Mouse (Mus musculus): ENCODE measurements at regions not wholly inside any gene's neighbourhood (a gene's known extent, or its start where the extent isn't known, plus 50 kb on each side); places are given as distances from the start of the nearest gene placed in this dataset.
A peak's percentile ranks its signal among the peaks of the same experiment; 100 is the strongest.
"Not testable (repeated sequence)": the region's sequence is repeated elsewhere in the genome, so short reads cannot be mapped to it uniquely, and the experiment has no call there.

DNA sequence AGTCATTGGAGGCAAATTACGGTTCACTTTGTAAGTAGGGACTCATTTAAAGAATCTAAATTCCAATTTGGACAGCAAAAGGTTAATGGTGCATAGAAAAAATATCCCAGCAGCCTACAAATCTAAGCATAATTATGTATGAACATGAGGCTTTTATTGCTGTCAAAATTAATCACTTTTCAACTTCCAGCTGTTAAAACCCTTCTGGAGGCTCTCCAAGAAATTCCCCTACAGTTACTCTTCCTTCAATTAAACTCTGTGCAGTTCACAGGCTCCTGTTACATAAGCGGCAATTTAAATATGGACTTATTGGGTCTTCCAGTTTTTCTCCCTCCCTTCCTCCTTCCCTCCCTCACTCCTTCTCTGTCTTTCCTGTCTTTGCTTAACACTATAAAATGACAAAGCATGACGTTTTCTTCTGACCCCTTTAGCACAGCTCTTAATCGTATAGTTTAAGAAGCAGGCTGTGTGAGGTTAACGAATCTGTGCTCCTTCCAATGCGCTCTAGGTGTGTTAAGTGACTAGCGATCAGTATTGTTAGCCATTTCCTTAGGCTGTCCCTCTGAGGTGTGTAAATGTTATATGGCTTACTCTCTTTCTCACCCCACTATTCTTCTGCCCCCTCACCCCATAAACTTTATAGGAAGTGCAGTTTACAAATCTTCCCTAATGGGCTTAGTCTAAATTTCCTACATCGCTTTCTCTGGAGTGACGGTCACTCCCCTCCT, 247.0 kb downstream of the Enc1 start:
- no peak for DNase-seq (ENCODE audit: low read depth, low spot score)

DNA sequence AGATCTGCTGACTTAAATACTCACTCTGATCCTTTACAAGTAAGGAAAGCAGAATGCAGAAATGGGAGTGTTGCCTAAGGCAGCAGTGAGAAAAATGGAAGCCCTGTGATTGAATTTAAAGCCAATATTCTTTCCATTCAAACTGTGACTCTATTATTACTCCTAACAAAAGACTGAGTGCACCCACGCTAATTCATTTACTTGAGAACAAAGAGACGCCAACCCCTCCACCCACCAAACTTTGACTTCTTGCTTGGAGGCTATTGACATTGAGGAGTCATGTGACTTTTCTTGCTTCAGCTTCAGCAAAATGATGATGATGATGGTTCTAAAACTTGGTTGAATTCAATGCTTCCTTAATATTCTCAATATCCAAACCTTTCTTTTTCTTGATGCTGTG, 245.6 kb downstream of the Enc1 start:
- no peak for DNase-seq (ENCODE audit: low read depth, low spot score)

DNA sequence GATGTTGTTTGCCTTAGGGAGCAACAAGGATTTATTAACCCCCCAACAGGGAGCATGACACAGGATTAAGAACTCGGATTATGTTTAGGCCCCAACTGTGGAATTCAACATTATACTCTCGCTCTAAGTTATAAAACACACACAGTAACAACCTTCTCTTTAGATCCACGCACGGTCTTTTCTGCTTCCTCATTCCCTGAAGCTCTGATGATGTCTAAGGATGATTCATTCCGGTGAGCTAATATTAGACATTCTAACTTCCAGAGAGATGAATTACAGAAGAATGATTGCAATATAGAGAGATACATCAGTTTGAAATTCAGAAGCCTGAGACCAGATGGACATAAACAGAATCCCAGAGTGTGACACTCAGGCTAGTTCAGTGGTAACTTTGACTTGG, 245.0 kb downstream of the Enc1 start:
- no peak for DNase-seq (ENCODE audit: low read depth, low spot score)

DNA sequence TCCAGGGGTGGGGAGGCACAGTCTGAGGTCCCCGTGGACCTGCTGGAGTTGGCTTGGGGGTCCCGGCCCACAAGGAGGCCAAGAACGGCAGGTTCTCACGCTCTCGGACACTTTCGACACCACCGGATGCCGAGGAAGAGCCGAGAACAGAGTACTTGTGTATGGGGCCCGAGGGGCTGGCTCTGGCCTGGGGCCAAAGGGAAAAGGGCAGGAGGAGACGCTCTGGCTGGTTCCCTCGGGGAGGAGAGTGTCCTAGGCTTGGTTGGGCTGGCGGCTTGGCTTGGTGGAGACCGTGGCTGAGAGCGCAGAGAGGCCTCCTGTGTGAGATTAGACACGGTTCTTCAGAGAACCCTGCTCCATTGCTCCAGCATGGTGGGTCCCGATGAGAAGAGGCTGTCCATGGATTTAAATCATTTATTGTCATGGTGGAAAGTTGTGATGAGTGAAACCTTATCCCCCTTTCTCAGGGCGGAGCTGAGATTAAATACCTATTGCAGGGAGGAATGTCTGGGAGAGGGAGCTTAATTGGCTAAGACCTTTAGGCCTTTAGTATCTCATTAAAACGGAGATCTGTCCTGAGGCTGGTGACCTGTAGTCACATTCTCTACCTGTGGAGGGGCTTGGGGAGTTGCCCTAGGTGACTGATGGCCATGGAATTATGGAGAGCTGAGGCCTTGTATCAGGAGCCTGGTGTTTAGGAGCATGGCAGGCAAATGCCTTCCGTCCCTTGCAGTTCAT, 244.1 kb downstream of the Enc1 start:
- DNase-seq (ENCODE audit: low read depth, low spot score) = no peak

- no peak for DNase-seq (ENCODE audit: low read depth, low spot score)
Observed at GRCm38 (mm10) chr13:97483681-97484080, 242.8 kb downstream of the Enc1 start.

- no peak for DNase-seq (ENCODE audit: low read depth, low spot score)
Observed at GRCm38 (mm10) chr13:97482439-97482946, 241.6 kb downstream of the Enc1 start.

- no peak for DNase-seq (ENCODE audit: low read depth, low spot score)
Observed at GRCm38 (mm10) chr13:97481259-97481658, 240.4 kb downstream of the Enc1 start.

- no peak for DNase-seq (ENCODE audit: low read depth, low spot score)
Observed at GRCm38 (mm10) chr13:97479066-97479586, 238.2 kb downstream of the Enc1 start.

- no peak for DNase-seq (ENCODE audit: low read depth, low spot score)
Observed at GRCm38 (mm10) chr13:97473971-97474365, 233.1 kb downstream of the Enc1 start.

DNA sequence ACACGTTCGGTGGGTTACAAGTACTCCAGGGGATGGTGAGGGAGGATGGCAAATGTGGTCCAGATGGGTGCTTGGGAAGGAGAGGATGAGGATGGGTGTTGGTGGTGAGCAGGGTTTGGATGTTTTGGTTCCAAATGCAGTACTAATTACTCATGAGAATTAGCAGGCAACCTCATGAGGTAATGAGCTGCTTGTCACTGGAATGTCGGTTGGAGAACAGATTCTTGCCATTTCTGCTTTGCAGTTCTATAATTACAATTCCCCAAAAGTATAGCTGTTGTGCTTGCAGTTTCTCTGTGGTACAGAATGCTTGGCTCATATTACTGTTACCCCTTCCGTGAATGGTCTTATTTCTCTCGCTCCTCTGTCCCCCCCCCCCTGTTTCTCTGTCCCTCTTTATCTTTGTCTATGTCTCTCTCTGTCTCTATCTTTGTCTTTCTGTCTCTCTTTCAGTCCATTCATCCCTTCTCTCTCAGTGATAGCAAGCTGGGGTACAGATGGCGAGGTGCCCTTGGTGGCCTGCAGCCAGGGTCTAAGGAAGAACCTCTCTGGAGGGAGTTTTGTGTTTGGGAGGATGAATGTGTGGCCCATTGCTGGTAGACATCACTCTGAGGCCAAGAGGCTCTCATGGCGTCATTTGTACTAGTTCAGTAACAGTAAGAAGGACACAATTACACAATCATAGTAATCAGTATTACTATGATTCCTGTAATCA, 232.5 kb downstream of the Enc1 start:
- DNase-seq (ENCODE audit: low read depth, low spot score) = no peak

- DNase-seq (ENCODE audit: low read depth, low spot score) = no peak
Observed at GRCm38 (mm10) chr13:97469999-97470398, 229.1 kb downstream of the Enc1 start.

GRCm38 (mm10) chr13:97468874-97469593, 228.1 kb downstream of the Enc1 start:
- no peak for DNase-seq (ENCODE audit: low read depth, low spot score)

GRCm38 (mm10) chr13:97466585-97466984, 225.7 kb downstream of the Enc1 start:
- DNase-seq (ENCODE audit: low read depth, low spot score) = not testable (repeated sequence)

DNA sequence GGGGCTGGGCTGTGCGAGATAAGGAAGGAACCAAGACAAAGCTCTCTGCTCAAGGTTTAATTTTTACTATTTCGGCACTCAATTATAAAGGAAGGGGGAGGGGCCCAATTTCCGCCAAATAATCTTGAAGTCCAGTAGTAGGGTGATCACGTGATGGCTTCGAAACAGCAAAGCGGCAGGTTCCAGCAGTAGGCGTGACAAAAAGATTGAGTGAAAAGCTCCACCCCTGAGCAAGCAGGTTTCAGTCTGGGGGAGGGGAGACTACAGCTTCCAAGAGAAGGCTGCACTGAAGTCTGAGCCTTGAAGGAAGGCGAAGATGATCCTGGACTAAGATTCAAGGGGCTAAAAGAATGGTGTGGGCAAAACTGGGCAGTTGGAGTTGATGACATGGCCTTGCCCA, 222.9 kb downstream of the Enc1 start:
- peak; percentile 61 for DNase-seq (ENCODE audit: low read depth, low spot score)

GRCm38 (mm10) chr13:97462884-97463235, 222.0 kb downstream of the Enc1 start:
- DNase-seq (ENCODE audit: low read depth, low spot score) = no peak

DNA sequence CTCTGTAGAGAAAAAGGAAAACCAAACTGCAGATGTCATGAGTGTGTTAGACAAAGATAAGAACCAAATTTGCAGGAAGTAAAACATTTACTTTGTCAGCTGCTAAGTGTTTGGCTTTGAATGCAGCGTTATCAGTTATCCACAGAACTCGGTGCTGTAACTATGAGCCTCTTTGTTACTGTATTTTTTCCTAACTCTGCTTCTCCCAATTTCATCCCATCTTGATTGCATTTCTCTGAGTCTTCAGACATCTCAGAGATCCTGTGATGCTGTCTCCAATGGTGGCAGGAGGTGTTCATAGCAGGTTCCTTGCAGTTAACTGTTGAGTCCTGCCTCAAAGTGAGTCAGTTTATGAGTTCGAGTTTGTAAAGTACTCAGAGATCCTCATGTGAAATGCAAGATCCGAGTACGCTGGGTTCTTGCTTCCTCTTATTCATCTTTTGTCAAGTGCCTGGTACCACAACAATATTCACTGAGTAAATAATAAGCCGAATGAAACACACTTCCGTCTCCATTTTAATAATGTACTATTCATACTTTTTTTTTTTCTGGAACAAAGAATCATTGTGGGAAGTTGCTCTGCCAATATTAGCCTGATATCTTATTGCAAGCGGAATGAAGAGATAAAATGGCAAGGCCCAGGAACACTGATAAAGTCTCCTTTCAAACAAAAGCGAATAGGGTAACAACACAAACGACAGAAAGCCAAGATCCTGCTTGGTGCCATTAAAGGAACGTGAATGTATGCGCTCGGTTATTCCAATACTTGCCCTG, 221.4 kb downstream of the Enc1 start:
- DNase-seq (ENCODE audit: low read depth, low spot score) = peak; percentile 60

DNA sequence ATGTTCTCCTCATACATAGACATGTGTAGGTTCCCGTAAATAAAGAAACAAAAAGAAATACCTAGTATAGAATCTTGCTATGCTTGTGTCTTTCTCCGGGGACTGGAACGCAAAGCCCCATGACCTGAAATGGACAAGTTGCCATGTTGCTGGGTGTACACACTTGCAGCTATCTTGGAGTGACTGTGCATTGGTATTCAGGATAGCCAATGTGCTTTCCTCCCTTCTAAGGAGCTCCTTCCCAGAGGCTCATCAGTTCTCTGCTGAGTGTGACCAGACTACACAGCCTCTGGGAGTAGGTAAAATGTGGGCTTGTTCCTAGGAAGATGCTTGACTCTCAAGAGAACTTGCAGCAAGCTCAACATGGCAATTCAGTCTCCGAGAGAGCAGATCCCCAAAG, 220.3 kb downstream of the Enc1 start:
- DNase-seq (ENCODE audit: low read depth, low spot score) = no peak

DNA sequence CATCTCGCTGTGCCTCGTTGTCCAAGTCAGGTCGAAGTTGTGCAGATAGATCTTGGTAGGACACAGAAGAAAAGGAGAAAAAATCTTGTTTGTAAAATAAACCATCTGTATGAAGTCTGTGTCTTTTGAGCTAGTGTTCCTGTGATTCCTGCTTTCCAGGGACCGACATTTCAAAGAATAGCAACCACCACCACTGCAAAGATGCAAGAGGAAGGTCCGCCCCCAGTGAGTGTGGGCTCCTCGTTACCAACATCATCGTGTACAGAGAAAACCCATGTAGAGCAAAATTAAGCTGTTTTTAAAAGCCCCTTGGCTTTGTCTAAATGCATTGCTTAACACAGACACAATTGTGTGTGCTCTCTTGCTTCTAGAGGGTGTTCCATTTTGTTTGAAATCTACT, 218.2 kb downstream of the Enc1 start:
- DNase-seq (ENCODE audit: low read depth, low spot score) = no peak

DNA sequence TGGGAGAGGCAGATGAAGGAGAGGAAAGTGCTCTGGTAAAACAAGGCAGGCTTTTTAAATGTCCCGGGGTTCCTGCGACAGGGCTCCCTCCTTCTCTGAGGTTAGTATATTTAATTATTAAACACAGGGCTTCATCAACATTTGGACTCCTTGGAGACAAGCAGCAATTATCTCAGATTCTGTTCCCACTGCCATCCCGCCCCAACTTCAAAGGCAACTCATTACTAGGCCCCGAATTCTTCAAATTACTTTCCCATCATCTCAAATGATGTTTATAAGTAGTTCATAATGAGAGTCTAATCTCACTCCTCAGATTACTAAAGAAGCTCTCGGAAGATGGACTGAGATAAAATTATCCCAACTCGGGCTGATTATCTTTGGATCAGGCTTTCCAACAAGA, 215.1 kb downstream of the Enc1 start:
- DNase-seq (ENCODE audit: low read depth, low spot score) = no peak

- no peak for DNase-seq (ENCODE audit: low read depth, low spot score)
Observed at GRCm38 (mm10) chr13:97454715-97455114, 213.8 kb downstream of the Enc1 start.

GRCm38 (mm10) chr13:97453469-97453868, 212.6 kb downstream of the Enc1 start:
- DNase-seq (ENCODE audit: low read depth, low spot score) = no peak
